Mouse (Mus musculus): Measurements from ENCODE around the gene Ly6g6e.
A peak's percentile ranks its signal among the peaks of the same experiment; 100 is the strongest.

The Ly6g6e gene

GRCm38 (mm10) chr17:35049561-35050016 is 27.1 kb upstream of the Ly6g6e start, which contains the start of gene Clic1:
Gene Clic1 (plus strand): TSS chr17:35049966.
- DNase-seq (ENCODE audit: low read depth, low spot score): no peak

DNA sequence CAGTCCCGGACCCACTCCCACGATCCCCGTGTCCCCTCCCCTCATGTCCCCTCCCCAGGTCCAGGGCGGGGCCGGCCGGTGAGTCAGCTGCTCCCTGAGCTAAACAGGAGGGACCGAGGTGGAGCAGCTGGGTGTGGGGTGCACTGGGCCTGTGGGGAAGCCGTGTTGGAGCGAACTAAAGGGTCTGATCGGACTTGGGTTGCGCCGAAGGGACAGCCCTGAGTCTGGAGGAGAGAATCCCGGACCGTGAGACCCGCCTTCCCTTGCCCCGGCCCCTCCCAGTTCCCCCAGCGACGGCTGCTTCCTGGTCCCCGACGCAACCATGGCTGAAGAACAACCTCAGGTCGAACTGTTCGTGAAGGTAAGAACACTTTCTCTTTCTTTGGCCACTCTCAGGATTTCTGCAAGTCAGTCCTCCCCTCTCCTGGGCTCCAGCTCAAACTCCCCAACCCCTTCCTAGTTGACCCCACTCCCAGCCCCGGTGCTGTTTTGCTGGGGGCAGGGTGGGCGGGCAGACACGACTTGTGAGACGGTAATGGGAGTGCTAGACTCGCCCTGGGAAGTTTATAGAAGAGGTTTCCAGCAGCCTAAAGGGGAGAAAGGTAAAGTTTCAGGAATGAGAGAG is 26.5 kb upstream of the Ly6g6e start:
- no peak for DNase-seq (ENCODE audit: low read depth, low spot score)

- no peak for DNase-seq (ENCODE audit: low read depth, low spot score)
These were observed 25.3 kb upstream of the Ly6g6e start for GRCm38 (mm10) chr17:35051156-35052086.

DNA sequence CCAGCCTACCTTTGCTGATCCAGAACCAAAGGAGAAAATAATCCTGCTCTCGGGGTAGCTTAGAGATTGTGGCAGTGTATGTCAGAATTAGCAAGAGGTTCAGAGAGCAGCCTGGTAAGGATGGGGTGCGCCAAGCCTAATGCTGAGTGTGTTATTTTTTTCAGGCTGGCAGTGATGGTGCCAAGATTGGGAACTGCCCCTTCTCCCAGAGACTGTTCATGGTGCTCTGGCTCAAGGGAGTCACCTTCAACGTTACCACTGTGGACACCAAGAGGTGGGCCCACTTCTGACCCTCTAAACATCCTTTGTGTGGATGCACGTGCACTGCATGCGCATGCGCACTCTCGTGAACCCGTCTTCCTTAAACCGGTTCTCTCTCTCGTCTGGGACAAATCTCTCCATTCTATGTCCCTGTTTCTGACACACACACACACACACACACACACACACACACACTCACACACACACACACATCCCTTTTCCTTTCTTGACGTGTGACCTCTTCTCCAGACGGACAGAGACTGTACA is 24.4 kb upstream of the Ly6g6e start:
- DNase-seq (ENCODE audit: low read depth, low spot score): no peak

- no peak for DNase-seq (ENCODE audit: low read depth, low spot score)
These were observed 20.8 kb upstream of the Ly6g6e start for GRCm38 (mm10) chr17:35055691-35056495.

DNA sequence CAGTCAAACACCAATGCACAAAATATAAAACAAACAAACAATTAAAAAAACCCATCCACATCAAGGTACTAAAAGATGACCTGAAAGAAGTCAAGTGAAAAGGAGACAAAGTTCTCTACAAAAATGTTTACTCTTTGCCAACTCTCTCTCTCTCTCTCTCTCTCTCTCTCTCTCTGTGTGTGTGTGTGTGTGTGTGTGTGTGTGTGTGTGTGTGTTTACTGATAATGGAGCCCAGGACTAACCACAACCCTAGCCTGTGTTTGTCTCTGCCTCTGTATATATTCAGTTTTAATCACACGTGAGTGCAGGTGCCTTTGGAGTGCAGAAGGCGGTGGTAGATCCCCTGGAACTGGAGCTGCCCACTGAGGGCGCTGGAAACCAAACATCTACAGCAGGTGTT is 19.6 kb upstream of the Ly6g6e start:
- no peak for DNase-seq (ENCODE audit: low read depth, low spot score)

- no peak for DNase-seq (ENCODE audit: low read depth, low spot score)
These were observed 18.4 kb upstream of the Ly6g6e start for GRCm38 (mm10) chr17:35058316-35058715.

DNA sequence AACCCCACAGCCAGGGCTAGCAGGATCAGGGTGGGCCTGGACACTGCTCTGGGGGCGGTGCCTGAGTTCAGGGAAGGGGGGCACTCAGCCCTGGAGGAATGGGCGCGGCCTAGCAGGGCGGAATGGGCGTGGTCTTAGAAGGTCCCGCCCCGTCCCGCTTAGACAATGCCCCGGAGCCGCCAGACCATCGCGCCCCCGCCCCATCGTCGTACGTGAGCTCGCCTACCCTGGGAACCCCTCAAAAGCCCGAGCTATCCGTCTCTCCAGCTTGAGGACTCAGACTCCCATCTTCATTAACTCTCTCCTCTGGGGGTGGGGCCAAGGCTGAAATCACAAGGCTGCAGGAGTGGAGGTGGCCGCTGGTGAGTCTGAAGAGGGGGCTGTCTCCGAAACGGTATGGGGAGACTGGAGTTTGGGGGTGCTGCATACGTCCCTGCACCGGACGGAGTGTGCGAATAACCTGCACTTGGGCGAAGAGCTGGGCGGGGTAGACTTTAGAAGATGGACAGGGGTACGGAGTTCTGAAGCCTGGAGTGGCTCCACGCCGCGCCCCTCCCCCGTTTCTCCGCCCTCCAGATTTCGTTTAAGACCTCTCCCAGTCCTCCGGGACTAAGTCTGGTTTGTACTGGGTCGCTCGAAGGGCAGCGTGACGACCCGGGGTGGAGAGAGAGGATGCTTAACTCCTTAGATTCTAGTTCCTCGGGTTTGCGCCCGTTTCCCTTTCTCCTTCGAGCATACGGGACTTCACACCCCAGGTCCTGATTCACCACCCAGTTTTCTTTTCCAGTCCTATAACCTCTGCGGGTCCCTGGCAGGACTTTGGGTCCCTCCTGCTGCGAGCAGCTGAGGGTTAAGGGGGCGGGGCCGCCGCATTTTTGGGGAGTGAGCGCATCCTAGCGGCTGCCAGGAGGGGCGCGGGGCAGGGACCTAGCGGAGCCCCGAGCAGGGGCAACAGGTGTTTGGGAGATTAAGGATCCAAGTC is 17.5 kb upstream of the Ly6g6e start, which contains the start of gene Ddah2:
TSS of gene Ddah2 (plus strand) at position 125 of the 982 bp plus-strand sequence.
- peak; percentile 42 for DNase-seq (ENCODE audit: low read depth, low spot score)

GRCm38 (mm10) chr17:35060071-35060470 is 16.6 kb upstream of the Ly6g6e start:
- no peak for DNase-seq (ENCODE audit: low read depth, low spot score)

DNA sequence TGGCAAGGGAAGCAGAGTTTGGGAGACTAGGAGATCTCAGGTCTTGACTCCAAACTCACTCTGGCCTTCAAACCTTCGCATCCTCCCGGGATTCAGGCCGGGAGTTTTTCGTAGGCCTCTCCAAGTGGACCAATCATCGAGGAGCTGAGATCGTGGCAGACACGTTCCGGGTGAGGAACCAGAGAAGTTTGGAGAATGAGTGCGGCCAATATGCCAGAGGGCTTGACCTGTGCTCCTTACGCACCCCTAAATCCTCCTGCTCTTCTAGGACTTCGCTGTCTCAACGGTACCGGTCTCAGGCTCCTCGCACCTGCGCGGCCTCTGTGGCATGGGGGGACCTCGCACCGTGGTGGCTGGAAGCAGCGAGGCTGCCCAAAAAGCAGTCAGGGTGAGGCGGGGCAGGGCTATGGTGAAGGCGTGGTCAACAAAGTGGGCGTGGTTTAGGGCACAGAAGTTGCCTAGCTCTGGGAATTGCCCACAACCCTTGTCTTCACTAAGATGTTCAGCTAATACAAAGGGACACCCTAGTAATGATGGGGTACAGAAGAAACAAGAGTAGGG is 15.9 kb upstream of the Ly6g6e start:
- DNase-seq (ENCODE audit: low read depth, low spot score): no peak

DNA sequence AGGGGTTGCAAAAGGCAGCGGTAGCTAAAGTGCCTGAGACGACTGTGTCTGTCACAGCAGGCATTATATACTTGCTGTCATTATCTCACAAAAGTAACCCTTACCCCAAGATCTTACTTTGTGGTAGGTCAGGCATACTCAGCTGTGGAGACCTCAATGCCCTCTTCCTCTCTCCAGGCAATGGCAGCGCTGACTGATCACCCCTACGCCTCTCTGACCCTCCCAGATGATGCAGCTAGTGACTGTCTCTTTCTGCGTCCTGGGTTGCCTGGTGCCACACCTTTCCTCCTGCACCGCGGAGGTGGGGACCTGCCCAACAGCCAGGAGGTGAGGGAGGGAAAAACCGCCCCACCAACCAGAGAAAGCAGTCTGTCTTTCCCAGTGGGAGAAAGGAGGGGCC is 15.4 kb upstream of the Ly6g6e start:
- DNase-seq (ENCODE audit: low read depth, low spot score): no peak

GRCm38 (mm10) chr17:35063466-35063865 is 13.2 kb upstream of the Ly6g6e start:
- no peak for DNase-seq (ENCODE audit: low read depth, low spot score)

DNA sequence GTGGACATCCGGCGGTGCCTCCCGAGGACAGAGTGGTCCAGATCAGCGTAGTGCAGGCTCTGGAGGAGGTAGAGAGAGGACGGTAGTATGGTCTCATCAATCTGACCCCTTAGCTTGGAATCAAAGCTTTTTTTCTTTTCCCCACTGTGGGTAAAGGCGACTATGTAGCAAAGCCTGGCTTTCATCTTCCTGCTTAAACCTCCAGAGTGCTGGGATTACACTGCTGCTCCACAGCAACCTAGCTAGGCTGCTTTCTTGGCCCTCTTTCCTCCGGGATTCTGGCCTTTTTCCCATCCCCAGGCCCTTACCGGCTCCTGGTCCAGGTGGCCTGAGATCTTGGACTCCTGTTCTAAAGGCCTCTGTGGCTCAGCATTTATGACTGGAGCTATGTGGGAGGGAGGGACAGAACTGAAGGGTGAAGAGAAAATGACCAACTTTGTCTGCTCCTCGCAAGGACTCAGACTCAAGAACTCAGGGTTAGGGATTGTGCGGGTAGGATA is 12.3 kb upstream of the Ly6g6e start:
- no peak for DNase-seq (ENCODE audit: low read depth, low spot score)

DNA sequence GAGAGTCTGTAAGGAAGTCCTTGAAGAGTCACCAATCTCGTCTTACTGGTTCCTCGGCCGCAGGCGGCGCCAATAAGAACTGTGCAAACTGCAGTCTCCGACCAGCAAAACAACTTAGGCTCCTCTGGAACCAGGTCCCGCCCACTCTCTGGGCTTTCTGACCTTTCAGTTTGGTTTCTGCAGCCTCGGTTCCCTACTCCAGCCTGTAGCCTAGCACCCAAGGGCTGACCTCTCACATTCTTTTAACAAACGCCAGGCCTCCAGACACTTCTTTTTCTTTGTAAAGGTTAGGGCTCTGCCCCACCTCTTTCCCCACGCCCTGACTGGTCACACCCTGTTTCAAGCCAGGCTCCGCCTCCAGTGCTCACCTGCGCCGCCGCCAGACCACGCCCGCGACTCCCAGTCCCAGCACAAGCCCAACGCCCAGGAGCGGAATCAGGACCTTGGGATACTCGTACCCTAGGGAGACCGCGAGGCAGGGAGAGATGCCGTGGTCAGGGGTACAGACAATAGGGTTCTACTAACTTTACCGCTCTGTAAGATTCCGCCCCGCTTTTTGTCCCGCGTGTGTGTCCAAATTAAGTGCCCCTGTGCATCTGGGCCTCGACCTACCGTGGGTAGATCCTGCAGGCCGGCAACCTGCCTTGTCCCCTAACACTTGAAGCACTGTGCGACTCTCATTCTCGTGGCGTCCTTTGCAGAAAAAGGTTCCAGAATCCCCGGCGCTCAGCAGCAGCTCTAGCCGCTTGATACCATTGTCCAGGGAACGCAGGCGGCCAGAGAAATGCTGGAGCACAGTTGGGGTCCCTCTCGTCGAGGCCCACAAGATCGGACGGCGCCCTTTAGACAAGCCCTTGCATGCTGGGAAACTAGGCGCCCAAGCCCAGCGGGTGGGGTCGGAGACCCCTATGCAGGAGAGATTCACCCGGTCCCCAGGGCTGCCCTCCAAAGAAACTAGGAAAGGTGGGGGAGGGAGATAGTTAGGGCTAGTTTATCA is 11.5 kb upstream of the Ly6g6e start, which contains the start of gene Ly6g6c:
TSS of gene Ly6g6c (plus strand) at position 438 of the 997 bp plus-strand sequence.
- DNase-seq (ENCODE audit: low read depth, low spot score): no peak

GRCm38 (mm10) chr17:35066084-35066483 is 10.6 kb upstream of the Ly6g6e start, which contains the start of gene Mpig6b:
Gene Mpig6b (minus strand): TSS chr17:35066184.
- DNase-seq (ENCODE audit: low read depth, low spot score): no peak

DNA sequence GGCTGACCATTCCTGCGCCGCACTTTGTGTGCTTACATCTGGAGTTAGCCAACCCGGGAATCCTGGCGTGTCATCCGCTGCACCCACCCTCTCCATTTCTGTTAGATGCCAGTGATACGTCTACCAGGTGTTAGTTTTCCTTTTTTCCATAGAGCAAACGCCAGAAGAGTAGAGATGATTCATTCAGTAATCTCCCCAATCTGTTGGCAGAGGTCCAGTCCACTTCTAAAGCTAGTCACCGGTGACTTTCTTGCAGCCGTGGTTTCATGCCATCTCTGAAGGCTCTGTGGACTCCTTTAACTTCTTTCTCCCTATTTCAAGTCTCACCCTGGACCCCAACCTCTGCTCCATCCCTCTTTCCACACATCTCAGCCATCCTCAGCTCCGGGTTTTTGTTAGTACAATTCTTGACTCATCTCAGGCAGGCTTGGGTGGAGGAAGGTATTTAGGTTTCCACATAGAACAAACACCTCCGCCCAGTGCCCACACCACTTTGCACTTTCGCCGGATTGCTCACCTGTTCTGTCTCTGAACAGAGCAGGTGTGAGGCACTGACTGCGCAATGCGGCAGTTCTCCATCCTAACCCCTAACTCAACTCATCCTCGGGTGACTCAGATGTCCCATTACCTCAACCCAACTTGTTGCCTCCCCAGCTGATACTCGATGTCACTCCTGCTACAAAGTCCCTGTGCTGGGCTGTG is 8.3 kb upstream of the Ly6g6e start:
- DNase-seq (ENCODE audit: low read depth, low spot score): no peak

- no peak for DNase-seq (ENCODE audit: low read depth, low spot score)
These were observed 6.0 kb upstream of the Ly6g6e start for GRCm38 (mm10) chr17:35070556-35071229.
